Mouse (Mus musculus) thymus, adult 2 months (tissue): Measurements from ENCODE around the gene Dirc2.

Source experiments
- CTCF ChIP-seq: fragments of 200-500 bp; IDR thresholded peaks from 2 replicates; pipeline ENCODE4 v1.5.1; 2012; ENCODE audit warnings: mild to moderate bottlenecking, control low read depth, low read length, moderate library complexity, borderline replicate concordance; ENCODE audit not compliant: control insufficient read depth, poor library complexity, insufficient read depth; ENCODE audit errors: extremely low read depth
- POLR2A ChIP-seq: fragments of 200-500 bp; IDR thresholded peaks from 2 replicates; pipeline ENCODE4 v1.6.1; 2012; ENCODE audit warnings: mild to moderate bottlenecking, low read length, control low read depth, moderate library complexity; ENCODE audit not compliant: control insufficient read depth, poor library complexity, insufficient read depth; ENCODE audit errors: extremely low read depth

- TF ChIP-seq POLR2A (no peak), CTCF (no peak)
Observed at GRCm38 (mm10) chr16:35806973-35807662, 38.0 kb upstream of the Dirc2 start.
